Mouse (Mus musculus): ENCODE measurements at regions not wholly inside any gene's neighbourhood (a gene's known extent, or its start where the extent isn't known, plus 50 kb on each side); places are given as distances from the start of the nearest gene placed in this dataset.
"Not testable (repeated sequence)": the region's sequence is repeated elsewhere in the genome, so short reads cannot be mapped to it uniquely, and the experiment has no call there.

- Histone ChIP-seq H3K36me3 (ENCODE audit: control insufficient read depth, insufficient read depth, low read length, poor library complexity, severe bottlenecking) (no peaks in the 10 kb centered on the region), H3K27me3 (ENCODE audit: control insufficient read depth, insufficient read depth, low read length, poor library complexity, severe bottlenecking) (no peaks in the 10 kb centered on the region)
- no peak for DNase-seq (ENCODE audit: low read depth, low spot score)
These were observed 142.8 kb upstream of the Slc13a1 start for GRCm38 (mm10) chr6:24310675-24311074.

- DNase-seq (ENCODE audit: low read depth, low spot score) = no peak
- no peaks in the 10 kb centered on the region for H3K27me3 ChIP-seq (ENCODE audit: control insufficient read depth, insufficient read depth, low read length, poor library complexity, severe bottlenecking)
- no peaks in the 10 kb centered on the region for H3K36me3 ChIP-seq (ENCODE audit: control insufficient read depth, insufficient read depth, low read length, poor library complexity, severe bottlenecking)
These were observed 141.9 kb upstream of the Slc13a1 start for GRCm38 (mm10) chr6:24309810-24310209.

- H3K27me3 ChIP-seq (ENCODE audit: control insufficient read depth, insufficient read depth, low read length, poor library complexity, severe bottlenecking) = no peaks in the 10 kb centered on the region
- DNase-seq (ENCODE audit: low read depth, low spot score) = no peak
- H3K36me3 ChIP-seq (ENCODE audit: control insufficient read depth, insufficient read depth, low read length, poor library complexity, severe bottlenecking) = no peaks in the 10 kb centered on the region
These were observed 133.8 kb upstream of the Slc13a1 start for GRCm38 (mm10) chr6:24301681-24302080.

- H3K36me3 ChIP-seq (ENCODE audit: control insufficient read depth, insufficient read depth, low read length, poor library complexity, severe bottlenecking) = no peaks in the 10 kb centered on the region
- H3K27me3 ChIP-seq (ENCODE audit: control insufficient read depth, insufficient read depth, low read length, poor library complexity, severe bottlenecking) = no peaks in the 10 kb centered on the region
- no peak for DNase-seq (ENCODE audit: low read depth, low spot score)
These were observed 133.3 kb upstream of the Slc13a1 start for GRCm38 (mm10) chr6:24301146-24301545.

- no peak for DNase-seq (ENCODE audit: low read depth, low spot score)
- H3K36me3 ChIP-seq (ENCODE audit: control insufficient read depth, insufficient read depth, low read length, poor library complexity, severe bottlenecking) = no peaks in the 10 kb centered on the region
These were observed 130.8 kb upstream of the Slc13a1 start for GRCm38 (mm10) chr6:24298562-24299212.

GRCm38 (mm10) chr6:24288757-24289156, 120.9 kb upstream of the Slc13a1 start:
- H3K36me3 ChIP-seq (ENCODE audit: control insufficient read depth, insufficient read depth, low read length, poor library complexity, severe bottlenecking); DNase-seq (ENCODE audit: low read depth, low spot score); H3K27me3 ChIP-seq (ENCODE audit: control insufficient read depth, insufficient read depth, low read length, poor library complexity, severe bottlenecking): not testable (repeated sequence)

More at GRCm38 (mm10) chr6:24298562-24299212, 130.8 kb upstream of the Slc13a1 start:
- no peaks in the 10 kb centered on the region for H3K27me3 ChIP-seq (ENCODE audit: control insufficient read depth, insufficient read depth, low read length, poor library complexity, severe bottlenecking)

- Histone ChIP-seq H3K36me3 (ENCODE audit: control insufficient read depth, insufficient read depth, low read length, poor library complexity, severe bottlenecking) (no peaks in the 10 kb centered on the region), H3K27me3 (ENCODE audit: control insufficient read depth, insufficient read depth, low read length, poor library complexity, severe bottlenecking) (no peaks in the 10 kb centered on the region)
- no peak for DNase-seq (ENCODE audit: low read depth, low spot score)
These were observed 104.9 kb upstream of the Slc13a1 start for GRCm38 (mm10) chr6:24272821-24273220.

GRCm38 (mm10) chr6:24269633-24270032, 101.7 kb upstream of the Slc13a1 start:
- Histone ChIP-seq H3K27me3 (ENCODE audit: control insufficient read depth, insufficient read depth, low read length, poor library complexity, severe bottlenecking) (no peaks in the 10 kb centered on the region), H3K36me3 (ENCODE audit: control insufficient read depth, insufficient read depth, low read length, poor library complexity, severe bottlenecking) (no peaks in the 10 kb centered on the region)
- DNase-seq (ENCODE audit: low read depth, low spot score) = no peak

GRCm38 (mm10) chr6:24263796-24264195, 95.9 kb upstream of the Slc13a1 start:
- Histone ChIP-seq H3K27me3 (ENCODE audit: control insufficient read depth, insufficient read depth, low read length, poor library complexity, severe bottlenecking) (no peaks in the 10 kb centered on the region; the same call in 1 of the 2 replicates), H3K36me3 (ENCODE audit: control insufficient read depth, insufficient read depth, low read length, poor library complexity, severe bottlenecking) (no peaks in the 10 kb centered on the region)
- no peak for DNase-seq (ENCODE audit: low read depth, low spot score)

- Histone ChIP-seq H3K27me3 (ENCODE audit: control insufficient read depth, insufficient read depth, low read length, poor library complexity, severe bottlenecking) (no peaks in the 10 kb centered on the region; the same call in 1 of the 2 replicates), H3K36me3 (ENCODE audit: control insufficient read depth, insufficient read depth, low read length, poor library complexity, severe bottlenecking) (no peaks in the 10 kb centered on the region)
- no peak for DNase-seq (ENCODE audit: low read depth, low spot score)
These were observed 94.7 kb upstream of the Slc13a1 start for GRCm38 (mm10) chr6:24262578-24262977.

GRCm38 (mm10) chr6:24245591-24245990, 77.7 kb upstream of the Slc13a1 start:
- H3K27me3 ChIP-seq (ENCODE audit: control insufficient read depth, insufficient read depth, low read length, poor library complexity, severe bottlenecking) = 0 out of 2 replicates have a peak, but pooled peaks cover 3% of the 10 kb centered on the region
- no peak for DNase-seq (ENCODE audit: low read depth, low spot score)
- no peaks in the 10 kb centered on the region for H3K36me3 ChIP-seq (ENCODE audit: control insufficient read depth, insufficient read depth, low read length, poor library complexity, severe bottlenecking)

GRCm38 (mm10) chr6:24238541-24238940, 70.6 kb upstream of the Slc13a1 start:
- H3K36me3 ChIP-seq (ENCODE audit: control insufficient read depth, insufficient read depth, low read length, poor library complexity, severe bottlenecking) = no peaks in the 10 kb centered on the region
- no peak for DNase-seq (ENCODE audit: low read depth, low spot score)
- no peaks in the 10 kb centered on the region for H3K27me3 ChIP-seq (ENCODE audit: control insufficient read depth, insufficient read depth, low read length, poor library complexity, severe bottlenecking)

GRCm38 (mm10) chr6:24238054-24238453, 70.2 kb upstream of the Slc13a1 start:
- Histone ChIP-seq H3K36me3 (ENCODE audit: control insufficient read depth, insufficient read depth, low read length, poor library complexity, severe bottlenecking) (no peaks in the 10 kb centered on the region), H3K27me3 (ENCODE audit: control insufficient read depth, insufficient read depth, low read length, poor library complexity, severe bottlenecking) (no peaks in the 10 kb centered on the region)
- DNase-seq (ENCODE audit: low read depth, low spot score) = no peak

GRCm38 (mm10) chr6:24233626-24234025, 65.7 kb upstream of the Slc13a1 start:
- Histone ChIP-seq H3K27me3 (ENCODE audit: control insufficient read depth, insufficient read depth, low read length, poor library complexity, severe bottlenecking) (no peaks in the 10 kb centered on the region), H3K36me3 (ENCODE audit: control insufficient read depth, insufficient read depth, low read length, poor library complexity, severe bottlenecking) (no peaks in the 10 kb centered on the region)
- DNase-seq (ENCODE audit: low read depth, low spot score) = no peak

GRCm38 (mm10) chr6:24220589-24220988, 52.7 kb upstream of the Slc13a1 start:
- DNase-seq (ENCODE audit: low read depth, low spot score) = no peak
- no peaks in the 10 kb centered on the region for H3K36me3 ChIP-seq (ENCODE audit: control insufficient read depth, insufficient read depth, low read length, poor library complexity, severe bottlenecking)
- H3K27me3 ChIP-seq (ENCODE audit: control insufficient read depth, insufficient read depth, low read length, poor library complexity, severe bottlenecking) = no peaks in the 10 kb centered on the region

All from splenic B cell, adult 2 months (primary cell).